Mouse (Mus musculus): ENCODE results near the gene Mpz. TPM values are rescaled to one million over a fixed set of nuclear protein-coding genes. Genes with fewer than 3 reads are reported as not detected.

Mpz gene
- total RNA-seq, 2 experiments from 2014 or later: 1.5 to 1.6 TPM

- DNase-seq: no peak
Measured at GRCm38 (mm10) chr1:171187851-171188700, 37.6 kb downstream of the Mpz start.

- peak in 1 of 2 experiments; percentile 19 for DNase-seq
Measured at GRCm38 (mm10) chr1:171189046-171189445, 38.5 kb downstream of the Mpz start.

DNA sequence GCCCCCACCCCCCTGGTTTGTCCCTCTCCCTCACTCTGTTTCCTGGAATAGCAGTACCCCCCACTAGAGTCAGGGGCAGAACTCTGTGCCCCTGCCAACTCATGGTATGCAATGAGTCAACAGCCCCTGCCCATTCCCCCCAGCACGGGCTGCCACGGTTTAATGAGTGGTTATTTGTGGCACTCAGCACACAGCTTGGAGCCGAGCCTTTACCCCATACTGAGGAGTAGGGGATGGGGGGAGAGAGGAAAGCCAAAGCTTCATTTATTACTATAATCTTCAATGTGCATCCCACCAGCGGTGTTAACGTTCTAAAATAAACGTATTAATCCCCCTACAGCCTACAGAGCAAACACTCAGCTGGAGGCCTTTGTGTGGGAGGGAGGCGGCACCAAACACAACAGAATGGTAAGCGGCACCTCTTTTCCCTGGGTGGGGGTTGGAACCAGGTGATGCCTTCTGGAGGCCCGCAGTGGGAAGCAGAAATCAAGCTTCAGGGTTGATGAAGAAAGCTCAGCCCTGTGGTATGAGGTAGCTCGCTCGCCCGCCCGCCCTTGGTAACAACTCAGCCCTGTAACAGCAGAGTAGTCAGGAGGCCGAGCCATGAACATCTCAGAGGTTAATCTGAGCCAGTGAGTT, 39.1 kb downstream of the Mpz start:
- no peak for DNase-seq

GRCm38 (mm10) chr1:171190832-171191231, 40.3 kb downstream of the Mpz start:
- no peak for DNase-seq

DNA sequence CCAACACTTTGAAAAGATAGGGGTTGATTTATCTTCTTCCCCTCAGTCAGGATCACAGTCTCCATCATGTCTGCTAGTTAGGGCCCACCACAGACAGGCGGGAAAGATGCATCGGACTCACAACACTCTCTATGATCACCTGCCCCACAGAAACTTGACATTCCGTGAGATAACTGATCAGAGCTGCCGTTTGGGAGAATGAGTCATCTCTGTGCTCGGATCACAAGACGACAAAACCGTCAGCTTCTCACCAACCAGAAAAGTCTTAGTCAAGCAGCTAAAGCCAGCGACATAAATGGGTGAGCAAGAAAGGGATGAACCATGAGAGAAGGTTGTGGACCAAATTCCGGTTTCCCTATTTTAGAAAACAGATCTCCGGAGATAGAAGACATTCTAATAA, 41.8 kb downstream of the Mpz start:
- peak in 1 of 2 experiments; percentile 16 for DNase-seq

DNA sequence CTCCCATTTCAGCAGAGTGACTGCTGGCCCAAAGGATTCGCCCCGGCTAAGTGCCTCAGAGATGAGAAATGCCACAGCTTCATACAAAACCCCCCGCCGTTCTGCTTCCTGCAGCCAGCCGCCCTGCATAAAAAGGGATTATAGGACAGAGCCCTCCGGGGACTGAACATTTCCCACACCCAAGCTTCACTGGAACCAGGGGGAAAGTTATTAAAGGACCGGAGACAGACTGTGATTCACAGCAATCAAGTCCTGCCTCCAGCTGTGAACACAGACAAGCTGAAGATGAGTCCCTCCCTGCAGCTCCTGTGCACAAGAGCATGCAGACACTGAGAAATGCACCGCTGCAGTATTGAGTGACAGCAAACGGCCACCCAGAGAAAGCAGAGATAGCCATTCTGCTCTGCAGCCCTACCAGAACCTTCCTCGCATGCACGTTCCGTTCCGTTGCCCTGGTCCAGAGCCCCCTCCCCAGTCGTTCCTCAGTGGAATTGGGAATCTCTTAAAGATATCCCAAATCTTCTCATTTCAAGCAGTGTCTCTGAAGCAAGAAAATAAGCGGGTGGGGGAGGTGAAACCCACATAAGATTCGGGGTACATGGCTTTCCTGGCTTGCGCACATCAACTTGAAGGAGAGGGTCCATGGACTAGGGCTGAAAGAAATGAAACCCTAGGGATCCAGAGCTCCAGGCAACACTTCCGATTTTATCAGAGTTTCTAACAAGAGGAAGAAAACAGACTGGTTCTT, 42.8 kb downstream of the Mpz start:
- peak in 1 of 2 experiments; percentile 22 for DNase-seq

DNA sequence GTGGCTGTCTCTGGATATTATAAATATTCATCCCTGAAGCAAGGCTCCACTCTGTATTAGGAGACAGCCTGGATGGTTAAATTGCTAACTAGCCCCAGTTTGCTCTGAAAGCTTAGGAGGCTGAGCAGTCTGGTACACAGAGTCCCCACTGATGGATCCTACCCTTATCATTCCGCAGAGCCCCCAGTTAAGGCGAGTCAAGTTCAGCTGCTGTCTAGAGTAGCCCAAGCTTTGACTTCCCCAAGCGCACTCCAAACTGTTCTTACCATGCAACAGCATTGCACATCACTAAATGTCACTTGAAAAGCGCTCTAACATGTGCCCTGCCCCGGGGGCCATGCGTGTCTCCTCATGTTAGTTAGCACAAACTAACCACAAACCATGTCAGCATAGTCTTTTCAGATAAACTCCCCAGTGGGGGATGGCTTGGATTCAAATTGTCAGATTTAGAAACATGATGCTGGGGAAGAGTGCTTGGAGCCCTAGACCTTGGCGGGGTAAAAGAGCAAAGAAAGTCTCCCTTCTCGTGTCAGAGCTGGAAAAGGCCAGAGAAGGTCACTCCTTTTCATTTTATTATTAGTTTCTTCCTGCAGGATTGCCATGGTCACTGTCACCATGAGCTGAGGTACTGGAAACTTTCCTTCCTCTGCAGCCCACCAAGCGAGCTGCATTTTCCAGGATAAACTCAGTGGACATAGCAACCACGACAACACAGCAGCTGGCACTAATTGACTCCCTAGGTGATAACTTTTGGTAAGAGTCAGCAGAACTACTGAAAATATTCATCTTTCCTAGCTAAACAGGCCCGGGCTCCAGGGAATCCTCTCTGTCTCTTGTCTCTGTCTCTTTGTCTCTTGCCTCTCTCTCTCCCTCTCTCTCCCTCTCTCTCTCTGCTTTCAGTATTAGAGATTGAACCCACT, 43.7 kb downstream of the Mpz start:
- no peak for DNase-seq

GRCm38 (mm10) chr1:171195046-171195822, 44.7 kb downstream of the Mpz start:
- no peak for DNase-seq

- DNase-seq: peak; percentile 77 to 80
Measured at GRCm38 (mm10) chr1:171195887-171196397, 45.4 kb downstream of the Mpz start, which contains the start of gene Pcp4l1. Gene Pcp4l1, minus strand, starts transcription at chr1:171196268.

GRCm38 (mm10) chr1:171199532-171199931, 49.0 kb downstream of the Mpz start:
- DNase-seq: no peak

- DNase-seq: no peak
Measured at GRCm38 (mm10) chr1:171200769-171201168, 50.3 kb downstream of the Mpz start.

GRCm38 (mm10) chr1:171203471-171204248, 53.1 kb downstream of the Mpz start:
- no peak for DNase-seq

DNA sequence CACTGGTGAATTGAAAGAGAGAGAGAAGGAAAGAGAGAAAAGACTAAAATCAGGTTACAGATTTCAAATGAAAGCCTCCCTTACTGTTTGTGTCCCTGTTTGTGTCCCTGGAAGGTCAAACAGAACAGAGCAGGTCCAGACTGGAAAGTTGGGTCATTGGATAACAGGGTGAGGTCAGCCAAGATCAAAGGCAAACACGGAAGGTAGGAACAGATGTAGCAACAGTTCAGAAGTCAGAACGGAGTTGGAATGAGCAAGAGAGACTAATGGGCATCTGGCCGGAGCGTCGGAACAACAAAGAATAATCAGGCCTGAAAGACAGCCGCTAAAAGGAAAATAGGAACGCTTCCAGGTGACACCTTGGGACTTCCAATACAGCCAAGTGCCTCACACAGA, 53.7 kb downstream of the Mpz start:
- DNase-seq: no peak

GRCm38 (mm10) chr1:171205704-171206493, 55.4 kb downstream of the Mpz start:
- DNase-seq: no peak

GRCm38 (mm10) chr1:171209409-171209808, 58.9 kb downstream of the Mpz start:
- DNase-seq: no peak
